Mouse (Mus musculus): ENCODE data around the gene Mphosph10.

- TF ChIP-seq CTCF (IDR thresholded peaks at IDR 0.05; ENCODE audit: control insufficient read depth, insufficient read depth, insufficient read length) (no peak), FOSL1 (IDR thresholded peaks at IDR 0.05; ENCODE audit: insufficient read depth, low read length, poor library complexity, severe bottlenecking) (no peak)
Observed at GRCm38 (mm10) chr7:64365863-64366262, 26.2 kb downstream of the Mphosph10 start.
